Mouse (Mus musculus) WW6 (cell line): ENCODE data around the gene Hps3.
A peak's percentile ranks its signal among the peaks of the same experiment; 100 is the strongest.
"Not testable (repeated sequence)": the region's sequence is repeated elsewhere in the genome, so short reads cannot be mapped to it uniquely, and the experiment has no call there.

ENCODE experiments used
- DNase-seq: peaks from one replicate; pipeline ENCODE4 v3.0.0-alpha.2; 2013; ENCODE audit warnings: low read depth, low spot score

Hps3 gene

DNA sequence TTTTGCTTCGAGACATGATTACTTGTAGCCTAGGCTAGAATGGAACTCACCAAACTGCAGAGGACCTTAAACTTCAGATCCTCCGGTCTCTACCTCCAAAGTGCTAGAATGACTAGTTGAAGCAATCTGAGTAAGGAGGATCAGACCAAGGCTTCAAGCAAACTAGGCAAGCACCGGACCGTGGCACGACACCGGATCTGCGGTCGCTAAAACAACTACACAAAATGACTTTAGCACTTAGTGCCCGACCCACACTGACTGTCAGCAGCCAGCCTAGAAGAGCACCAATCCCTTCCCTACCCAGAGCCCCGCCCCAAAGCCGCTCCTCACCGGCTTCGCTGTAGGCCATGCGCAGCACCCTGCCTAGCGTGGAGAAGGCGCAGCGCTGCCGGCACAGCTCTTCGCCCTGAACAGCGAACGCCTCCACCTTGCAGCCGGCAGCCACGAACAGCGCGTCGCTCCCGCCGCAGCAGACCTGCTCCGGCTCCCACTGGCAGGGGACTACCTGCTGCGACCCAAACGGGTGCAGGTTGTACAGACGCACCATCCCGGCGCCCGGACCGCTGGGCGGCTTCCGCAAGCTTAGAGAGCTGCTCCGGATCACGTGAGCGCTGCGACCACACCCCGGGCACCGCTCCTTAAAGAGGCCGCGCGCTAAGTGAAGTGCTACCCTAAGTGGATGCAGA, at the start of gene Hps3:
Hps3 (minus strand) TSS at position 597 of the 686 bp plus-strand sequence.
- DNase-seq: peak; percentile 75

DNA sequence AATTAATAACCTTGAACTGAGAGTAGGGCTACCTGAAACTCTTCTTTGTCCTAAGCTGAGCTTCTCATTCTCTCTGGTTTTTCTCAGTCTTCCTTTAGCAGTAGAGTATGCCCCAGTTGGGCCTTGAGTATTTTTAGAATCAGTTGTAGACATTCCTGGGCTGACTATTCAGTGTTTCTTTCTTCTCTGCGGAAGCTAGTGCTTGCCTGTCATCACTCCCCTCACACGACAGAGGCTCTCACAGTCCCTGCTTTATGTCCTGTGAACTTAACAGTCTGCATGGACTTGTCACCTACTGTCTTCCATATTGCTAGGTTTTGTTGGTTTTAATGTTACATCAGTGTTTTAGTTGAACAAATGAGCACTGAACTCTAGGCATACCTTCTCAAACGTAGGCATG, 47.0 kb upstream of the Hps3 start:
- DNase-seq: no peak

DNA sequence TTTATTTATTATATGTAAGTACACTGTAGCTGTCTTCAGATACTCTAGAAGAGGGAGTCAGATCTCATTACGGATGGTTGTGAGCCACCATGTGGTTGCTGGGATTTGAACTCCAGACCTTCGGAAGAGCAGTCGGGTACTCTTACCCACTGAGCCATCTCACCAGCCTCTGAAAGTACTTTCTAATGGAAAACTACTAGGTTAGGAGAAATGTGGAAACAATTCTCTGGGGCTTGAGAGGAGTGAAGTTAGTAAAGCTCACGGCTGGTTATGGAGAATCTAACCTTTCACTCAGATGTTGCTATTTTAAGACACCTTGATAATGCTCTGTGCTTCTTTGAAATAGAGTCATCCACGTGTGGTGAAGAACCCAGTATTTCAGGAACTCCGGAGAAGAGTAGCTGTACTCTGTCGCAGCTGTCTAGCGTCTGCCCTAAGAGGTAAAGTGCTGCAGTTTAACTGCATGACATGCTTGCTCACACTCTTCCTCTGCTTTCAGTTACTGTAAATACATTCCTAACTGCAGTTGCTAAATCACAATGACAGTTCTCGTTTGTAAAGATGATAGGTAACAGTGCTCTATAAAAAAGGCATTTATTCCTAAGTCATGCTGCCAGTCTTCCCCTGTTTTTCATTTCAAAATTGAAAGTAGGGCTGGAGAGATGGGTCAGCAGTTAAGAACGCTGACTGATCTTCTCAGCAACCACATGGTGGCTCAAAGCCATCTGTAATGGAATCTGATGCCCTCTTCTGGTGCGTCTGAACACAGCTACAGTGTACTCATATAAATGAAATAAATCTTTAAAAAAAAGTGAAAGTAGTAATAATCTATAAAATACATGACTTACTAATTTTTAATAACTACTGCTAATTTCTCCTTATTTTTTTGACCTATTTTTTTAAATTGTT, 41.3 kb upstream of the Hps3 start:
- DNase-seq: no peak

DNA sequence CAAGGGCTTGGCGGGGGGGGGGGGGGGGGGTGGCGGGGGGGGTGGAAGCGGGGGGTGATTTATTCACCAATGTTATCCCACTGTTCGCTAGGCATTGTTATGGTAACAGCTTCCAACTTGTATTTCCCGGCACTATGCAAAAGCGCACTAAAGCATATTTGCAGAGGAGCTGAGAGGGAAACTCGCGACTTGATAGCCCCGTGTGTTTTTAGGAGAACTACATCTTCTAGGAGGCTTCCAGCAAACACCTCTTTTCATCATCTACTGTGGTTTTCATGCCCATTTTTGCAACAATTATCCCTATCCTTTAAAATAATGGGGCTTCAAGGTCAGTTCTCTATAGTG, 23.1 kb upstream of the Hps3 start:
- no peak for DNase-seq

DNA sequence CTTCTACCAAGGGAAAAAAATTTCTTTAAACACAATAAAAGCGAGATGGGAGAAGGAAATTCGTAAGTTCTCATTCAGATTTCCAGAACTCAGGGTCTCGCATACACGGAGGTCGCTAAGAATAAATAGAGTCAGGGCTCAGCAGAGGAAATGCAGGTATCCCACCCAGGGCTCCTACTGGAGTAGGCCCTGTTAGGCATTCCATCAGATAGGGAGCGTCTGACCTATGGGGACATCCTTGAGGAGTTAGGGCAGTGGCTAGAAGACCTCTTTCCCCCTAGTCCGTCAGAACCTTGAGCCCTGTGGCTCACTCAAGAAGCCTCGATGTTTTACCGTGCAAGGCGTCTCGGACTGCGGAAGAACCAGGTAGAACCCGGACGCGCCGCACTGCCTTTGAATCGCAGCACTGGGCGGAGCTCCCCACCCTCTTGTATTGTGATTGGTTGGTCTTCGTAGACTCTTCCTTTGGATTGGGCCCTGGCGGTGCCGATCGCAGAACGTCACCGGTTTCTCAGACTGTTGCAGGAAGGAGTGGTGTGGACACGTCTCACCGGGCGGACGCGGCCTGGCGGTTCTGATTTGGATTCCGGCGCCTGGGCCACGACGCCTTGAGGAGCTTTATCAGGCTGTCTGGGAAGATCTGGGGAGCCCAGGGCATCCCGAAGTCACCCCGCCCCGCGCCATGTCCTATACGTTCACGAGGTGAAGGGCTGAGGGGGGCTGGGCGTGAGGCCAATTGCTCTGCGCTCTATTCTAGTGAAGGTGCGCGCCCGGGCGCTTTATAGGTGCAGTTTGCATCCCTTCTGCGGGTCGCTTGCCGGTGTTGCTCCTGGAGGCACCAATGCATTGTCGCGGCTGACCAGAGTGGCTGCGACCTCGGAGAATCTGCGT, 22.4 kb upstream of the Hps3 start, which contains the start of gene Hltf:
Hltf (plus strand) TSS at position 506 of the 891 bp plus-strand sequence.
- peak; percentile 84 for DNase-seq

DNA sequence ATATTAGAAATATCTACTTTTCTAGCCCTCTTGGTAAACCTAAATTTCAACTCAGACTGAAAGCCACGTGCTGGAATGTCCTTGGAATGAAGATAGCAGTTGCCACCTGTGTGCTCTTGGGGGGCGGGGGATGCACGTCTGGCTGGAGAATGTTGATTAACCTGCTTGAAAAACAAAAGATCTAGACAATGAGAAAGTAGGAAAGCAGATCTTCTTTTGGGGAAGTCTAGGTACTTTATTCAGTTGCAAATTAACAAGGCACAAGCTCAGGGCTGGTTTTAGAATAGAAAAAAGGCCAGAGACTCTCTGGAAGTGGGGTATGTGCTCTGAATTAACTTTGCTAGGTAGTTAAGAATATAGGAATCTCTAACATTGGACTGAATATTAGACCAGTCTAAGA, 9.6 kb upstream of the Hps3 start:
- not testable (repeated sequence) for DNase-seq

DNA sequence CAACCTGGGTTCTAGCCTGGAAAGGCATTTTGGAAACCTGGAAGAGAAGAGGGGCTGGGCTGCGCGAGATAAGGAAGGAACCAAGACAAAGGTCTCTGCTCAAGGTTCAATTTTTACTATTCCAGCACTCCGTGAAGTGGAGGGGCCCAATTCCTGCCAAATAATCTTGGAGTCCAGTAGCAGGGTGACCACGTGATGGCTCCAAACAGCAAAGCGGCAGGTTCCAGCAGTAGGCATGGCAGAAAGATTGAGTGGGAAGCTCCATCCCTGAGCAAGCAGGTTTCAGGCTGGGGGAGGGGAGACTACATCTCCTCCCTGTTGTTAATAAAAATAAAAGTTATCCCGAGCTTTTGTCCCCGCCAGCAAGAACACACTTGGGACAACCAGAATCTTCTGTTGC, 6.3 kb upstream of the Hps3 start:
- DNase-seq: not testable (repeated sequence)

DNA sequence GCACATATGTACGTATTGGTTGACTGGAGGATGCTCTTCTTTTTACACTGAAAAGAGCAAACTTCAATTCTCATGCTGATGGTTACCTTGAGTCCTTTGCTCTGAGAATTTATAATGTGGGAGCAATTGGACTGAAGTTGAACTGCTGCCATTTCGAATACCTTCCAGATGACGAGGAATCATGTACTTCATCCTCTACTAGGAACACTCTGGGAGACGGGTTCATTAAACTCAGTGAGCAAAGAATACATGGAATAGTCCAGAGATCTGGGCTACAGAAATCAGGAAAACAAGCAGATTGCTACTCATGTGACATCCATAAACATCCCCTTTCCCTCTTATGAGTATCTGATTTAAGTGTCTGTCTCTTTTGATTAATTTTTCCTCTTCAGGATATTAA, 954 bp upstream of the Hps3 start:
- no peak for DNase-seq

DNA sequence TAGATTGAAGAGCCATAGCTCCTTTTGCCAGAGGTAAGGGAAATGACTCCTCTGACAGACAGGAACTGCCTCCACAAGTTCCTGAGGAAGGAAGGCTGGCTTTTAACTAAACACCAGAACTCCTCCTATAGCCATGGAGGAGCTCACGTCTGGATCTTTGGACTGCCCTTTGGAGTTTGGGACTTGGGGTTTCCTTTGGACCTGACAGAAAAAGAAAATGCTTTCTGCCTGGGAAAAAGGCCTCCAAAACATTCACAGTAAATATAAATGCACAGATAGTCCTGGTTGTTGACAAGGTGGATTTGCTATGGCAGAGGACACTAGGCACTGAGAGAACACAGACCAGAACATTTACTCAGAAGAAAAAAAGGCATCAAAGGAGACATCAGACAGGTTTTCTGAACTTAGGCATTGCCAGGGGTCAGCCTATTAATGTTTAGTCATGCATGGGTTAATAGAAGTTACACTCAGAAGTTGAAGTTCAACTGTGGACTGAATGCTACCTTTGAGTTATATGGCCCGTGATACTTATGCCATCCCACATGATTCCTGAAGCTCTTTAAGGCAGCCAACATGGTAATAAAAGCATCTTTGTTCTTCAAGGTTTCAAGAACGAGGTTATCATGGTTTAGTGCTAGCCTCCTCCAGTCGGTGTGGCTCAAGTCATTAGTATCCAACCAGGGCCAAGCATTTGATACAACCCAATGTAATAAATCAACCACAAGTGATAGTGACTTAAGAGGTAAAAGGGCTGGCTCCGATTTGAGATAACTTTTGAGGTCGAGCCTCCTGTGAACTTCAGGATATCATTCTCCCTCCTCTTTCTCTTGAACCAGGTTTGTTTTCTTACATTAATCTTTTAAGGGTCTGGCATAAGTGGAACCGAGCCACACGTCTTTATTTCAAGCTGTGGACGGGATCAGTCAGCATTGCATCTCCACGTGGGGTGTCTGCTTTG, 1.1 kb downstream of the Hps3 start:
- no peak for DNase-seq

DNA sequence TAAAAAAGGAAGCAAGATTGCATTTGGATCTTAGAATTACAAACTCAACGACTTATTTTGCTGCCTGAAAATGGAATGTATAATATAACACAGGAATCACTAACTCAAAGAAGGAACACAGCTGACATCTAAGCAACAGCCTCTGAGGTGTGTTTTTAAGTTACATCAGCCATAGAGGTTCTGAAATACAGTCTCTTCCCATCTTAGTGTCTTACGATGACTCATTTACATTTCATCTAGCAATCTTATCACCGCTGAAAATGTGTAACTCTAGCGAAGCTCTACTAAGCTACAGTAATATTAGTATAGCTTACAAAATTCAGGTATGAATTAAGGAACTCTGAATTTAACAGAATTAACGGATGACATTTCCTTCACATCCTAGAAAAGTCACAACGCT, 4.3 kb downstream of the Hps3 start:
- DNase-seq: no peak

DNA sequence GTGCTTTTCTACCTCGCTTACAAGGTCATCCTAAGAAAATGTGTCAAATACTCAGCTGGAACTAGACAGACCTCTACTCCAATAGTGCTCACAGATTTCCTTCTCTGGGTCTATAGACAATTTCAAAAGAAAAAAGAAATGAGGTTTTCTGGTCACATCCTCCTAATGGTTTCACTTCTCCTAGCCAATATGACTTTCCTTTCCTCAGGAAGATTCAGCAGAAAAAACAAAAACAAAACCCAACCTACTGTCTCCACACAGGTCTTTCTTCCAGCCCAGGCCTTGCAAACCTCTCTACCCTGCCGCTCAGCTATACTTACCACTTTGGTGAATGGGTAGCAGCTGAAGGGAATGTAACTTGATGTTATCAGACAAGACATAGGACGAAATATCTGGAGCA, 6.5 kb downstream of the Hps3 start:
- no peak for DNase-seq

DNA sequence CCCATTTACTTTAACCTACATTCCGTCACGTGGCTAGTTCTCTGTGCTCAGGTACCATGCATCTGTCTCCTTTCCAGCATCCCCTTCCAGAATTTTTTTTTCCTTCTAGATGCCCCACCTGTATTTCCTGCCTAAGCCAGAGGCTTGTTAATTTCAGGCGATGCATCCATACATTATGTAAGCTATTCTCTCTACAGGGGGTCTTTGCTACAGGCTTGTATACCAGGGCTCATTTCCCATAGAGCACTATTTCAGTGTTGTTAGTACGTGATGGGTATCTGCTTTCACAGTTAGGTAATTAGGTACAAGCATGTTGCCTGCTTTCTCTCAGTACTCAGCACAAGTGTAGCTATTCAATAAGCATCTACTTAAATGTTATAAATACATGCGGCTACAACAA, 7.3 kb downstream of the Hps3 start:
- no peak for DNase-seq

DNA sequence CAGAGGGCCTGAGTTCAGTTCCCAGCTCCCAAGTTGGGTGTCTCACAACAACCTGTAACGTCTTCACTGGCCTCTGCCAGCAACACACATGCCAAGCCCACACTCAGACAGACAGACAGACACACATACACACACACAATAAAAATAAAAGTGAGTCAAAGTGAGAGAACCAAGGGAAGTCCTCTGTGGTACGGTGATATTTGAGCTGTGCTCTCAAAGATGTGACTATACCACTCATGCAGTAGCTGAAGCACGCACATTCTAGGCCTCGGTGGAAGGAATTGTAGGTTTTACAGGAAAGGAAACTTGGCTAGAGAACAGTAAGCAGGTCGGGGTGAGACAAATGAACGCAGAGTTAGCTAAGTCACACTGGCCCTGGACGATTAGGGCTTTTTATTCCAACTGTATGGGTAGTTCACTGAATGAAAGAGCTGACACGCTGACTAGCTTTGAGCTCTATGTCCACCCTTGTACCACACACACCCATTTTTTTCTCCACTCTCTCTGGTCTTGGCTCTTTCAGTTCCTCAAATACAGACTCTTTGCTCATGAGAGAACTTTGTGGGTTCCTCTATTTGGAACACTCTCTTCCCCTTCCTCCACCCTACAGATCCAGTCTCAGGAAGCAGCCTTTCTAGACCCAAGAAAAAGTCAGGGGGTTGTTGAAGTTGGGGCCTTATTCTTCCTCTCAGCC, 8.0 kb downstream of the Hps3 start:
- no peak for DNase-seq

DNA sequence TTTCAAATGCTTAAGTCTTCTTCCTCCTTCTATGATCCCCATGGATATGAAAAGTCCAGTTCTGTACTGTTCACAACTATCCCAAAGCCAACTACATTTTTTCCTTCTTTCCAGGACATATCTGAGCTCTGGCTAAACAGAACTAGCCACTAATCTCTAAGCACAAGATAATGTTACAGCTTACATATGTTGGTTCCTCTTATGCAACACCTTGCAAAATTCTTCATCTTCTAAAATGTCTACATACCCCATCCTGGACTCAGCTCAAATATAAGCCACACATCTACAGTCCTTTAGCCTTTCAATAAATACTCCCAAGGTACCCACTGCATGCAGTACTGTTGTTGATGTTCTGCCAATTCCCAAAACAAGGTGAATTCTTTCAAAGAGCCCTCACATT, 8.6 kb downstream of the Hps3 start:
- DNase-seq: no peak

DNA sequence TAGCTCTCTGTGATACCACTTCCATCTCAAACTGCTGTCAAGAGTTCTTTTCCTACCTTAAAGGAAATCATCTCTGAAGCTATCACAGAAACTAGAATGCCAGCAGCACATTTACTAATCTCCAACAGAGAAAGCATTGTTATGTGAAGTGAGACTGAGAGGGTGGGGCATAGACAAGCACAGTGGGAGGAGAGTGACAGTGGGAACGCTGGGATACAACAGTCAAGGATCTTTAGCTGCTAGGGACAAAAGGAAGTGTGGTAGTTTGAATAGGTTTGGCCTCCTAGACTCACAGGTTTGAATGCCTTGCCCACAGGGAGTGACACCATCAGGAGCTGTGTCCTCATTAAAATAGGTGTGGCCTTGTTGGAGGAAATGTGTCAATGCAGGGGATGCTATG, 11.3 kb downstream of the Hps3 start:
- DNase-seq: peak; percentile 75

DNA sequence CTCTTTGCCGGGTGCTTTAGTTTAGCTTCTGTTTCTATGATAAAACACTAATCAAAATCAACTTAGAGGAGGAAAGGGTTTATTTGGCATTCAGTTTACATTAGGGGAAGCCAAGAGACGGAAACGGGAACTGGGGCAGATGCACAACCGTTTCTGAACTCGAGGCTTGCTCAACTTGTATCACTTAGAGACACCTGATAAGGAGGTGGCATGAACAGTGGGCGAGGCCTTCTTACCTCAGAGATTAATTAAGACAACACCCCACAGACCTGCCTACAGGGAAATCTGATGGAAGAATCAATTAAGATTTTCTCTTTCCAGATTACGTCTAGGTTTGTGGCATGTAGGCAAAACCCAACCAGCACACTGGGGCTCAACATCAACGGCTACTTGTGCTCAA, 17.0 kb downstream of the Hps3 start:
- DNase-seq: no peak

DNA sequence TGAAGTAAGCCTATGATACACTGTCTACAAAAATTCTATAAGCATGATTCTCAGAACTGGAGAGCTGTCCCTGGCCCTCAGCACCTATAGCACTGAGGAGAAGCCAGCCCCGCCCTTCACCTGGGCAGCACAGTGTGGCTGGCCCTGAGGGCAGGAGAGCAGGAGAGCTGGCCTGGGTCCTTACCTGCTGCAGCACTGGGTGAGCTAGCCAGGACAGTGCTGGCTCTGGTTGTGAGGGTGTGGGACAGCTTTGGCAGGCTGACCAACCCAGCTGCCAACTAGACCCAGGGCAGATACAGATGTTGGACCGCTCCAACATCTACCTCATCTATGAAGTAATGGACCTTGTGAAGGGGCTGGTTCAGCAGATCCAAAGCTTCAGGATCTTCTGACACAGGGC, 20.7 kb downstream of the Hps3 start:
- no peak for DNase-seq

DNA sequence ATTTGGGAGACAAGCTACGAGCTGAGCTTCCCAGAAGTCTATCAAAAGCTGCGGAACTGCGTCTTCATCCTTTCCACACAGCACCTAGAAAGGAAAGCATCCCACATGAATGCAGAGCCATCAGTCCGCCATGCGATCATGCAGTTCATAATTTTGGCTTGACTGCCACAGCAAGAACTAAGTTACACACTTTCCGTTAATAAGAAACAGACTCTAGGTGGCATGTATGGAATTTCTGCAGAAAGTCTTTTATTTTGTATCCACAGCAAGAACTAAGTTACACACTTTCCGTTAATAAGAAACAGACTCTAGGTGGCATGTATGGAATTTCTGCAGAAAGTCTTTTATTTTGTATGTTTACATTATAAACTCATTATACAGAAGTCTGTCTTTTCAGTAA, 24.2 kb downstream of the Hps3 start:
- DNase-seq: not testable (repeated sequence)

DNA sequence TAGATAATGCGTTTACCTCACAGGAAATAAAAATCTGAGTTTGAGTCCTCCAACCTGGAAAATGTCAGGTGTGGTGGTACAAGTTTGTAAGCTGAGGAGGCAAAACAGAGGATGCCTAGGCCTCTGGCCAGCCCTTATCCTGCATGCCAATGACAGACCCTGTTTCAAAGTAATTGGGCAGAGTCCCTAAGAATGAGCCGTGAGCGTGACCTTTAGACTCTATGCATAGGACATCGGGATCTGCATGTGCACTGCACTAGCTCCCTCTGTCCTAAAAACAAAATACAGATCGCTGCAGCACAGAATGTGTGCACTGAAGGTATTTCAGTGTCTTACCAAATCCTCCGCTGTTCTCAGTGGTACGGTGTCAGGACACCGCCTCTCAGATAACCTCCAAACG, 24.7 kb downstream of the Hps3 start:
- no peak for DNase-seq

DNA sequence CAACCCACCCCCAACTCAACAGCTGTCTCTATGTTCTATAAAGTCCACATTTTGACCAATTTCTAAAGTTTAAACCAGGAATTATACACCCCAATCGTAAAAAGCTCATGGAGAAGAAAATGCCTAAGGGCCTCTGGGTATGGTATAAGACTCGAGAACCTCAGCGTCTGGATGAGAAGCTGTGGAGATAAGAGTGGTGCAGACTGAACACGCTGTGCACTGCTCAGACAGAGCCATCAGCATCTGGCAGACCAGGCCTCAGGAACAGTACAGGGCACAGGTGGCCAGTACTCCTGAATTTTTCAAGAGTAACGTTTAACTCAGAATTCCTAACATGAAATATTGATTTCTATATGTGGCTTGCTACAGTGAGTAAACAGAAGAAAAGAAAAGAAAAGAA, 27.4 kb downstream of the Hps3 start:
- no peak for DNase-seq
